Mouse (Mus musculus): Measurements from ENCODE around the gene Med11. TPM values are rescaled to one million over a fixed set of nuclear protein-coding genes. Genes with fewer than 3 reads are reported as not detected.
"Not testable (repeated sequence)": the region's sequence is repeated elsewhere in the genome, so short reads cannot be mapped to it uniquely, and the experiment has no call there.

The Med11 gene
- polyA plus RNA-seq, 1 experiment from 2014 or later: 51.6 TPM

DNA sequence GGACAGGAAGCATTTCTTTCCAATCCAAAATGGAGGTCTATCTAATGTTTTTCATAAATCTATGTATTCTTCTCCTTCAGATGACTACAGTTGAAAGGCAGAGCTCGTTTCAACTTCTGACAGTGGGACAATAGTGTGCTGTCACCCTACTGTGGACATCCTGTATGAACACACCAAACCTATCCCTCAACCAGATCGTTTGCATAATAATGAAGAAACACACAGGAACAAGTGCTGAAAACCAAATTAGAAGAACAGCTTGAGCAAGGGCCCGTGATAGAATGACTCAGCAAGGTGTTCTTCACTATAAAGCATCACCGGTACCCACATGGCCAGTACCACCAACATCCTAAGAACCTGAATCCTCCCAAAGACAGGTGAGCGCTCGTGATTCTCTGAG, 25.1 kb upstream of the Med11 start:
- DNase-seq (ENCODE audit: low spot score); H3K27me3 ChIP-seq (replicated peaks; ENCODE audit: control insufficient read depth, insufficient read depth, low read length); H3K27ac ChIP-seq (ENCODE audit: low read depth); ATAC-seq (replicated peaks; ENCODE audit: low FRiP score, low TSS enrichment, low read depth); H3K4me1 ChIP-seq (replicated peaks; ENCODE audit: control insufficient read depth, insufficient read depth, low read length); H3K4me3 ChIP-seq (ENCODE audit: low read depth, low read length); H3K9me3 ChIP-seq (ENCODE audit: control insufficient read depth, low read length); H3K4me2 ChIP-seq (ENCODE audit: low read length); H3K9ac ChIP-seq (ENCODE audit: low read length); H3K36me3 ChIP-seq (ENCODE audit: control insufficient read depth, insufficient read depth, low read length): not testable (repeated sequence)
- 69% methylated on average over 6 of the region's 6 CpGs for WGBS

- Histone ChIP-seq H3K9ac (ENCODE audit: low read length) (peak overlapping the region; percentile 78; the same call in 1 of the 2 replicates), H3K36me3 (ENCODE audit: control insufficient read depth, insufficient read depth, low read length) (peaks cover 9% of the 10 kb centered on the region), H3K27me3 (replicated peaks; ENCODE audit: control insufficient read depth, insufficient read depth, low read length) (no peaks in the 10 kb centered on the region), H3K27ac (ENCODE audit: low read depth) (peak overlapping the region; percentile 74), H3K4me2 (ENCODE audit: low read length) (peak overlapping the region; percentile 79), H3K4me3 (ENCODE audit: low read depth, low read length) (peak overlapping the region; percentile 72), H3K9me3 (ENCODE audit: control insufficient read depth, low read length) (no peaks in the 10 kb centered on the region), H3K4me1 (replicated peaks; ENCODE audit: control insufficient read depth, insufficient read depth, low read length) (peaks cover 4% of the 10 kb centered on the region)
- 35% methylated on average over 5 of the region's 5 CpGs for WGBS
- no peak for ATAC-seq (replicated peaks; ENCODE audit: low FRiP score, low TSS enrichment, low read depth)
- DNase-seq (ENCODE audit: low spot score): peak; percentile 55
These were observed 20.1 kb upstream of the Med11 start for GRCm38 (mm10) chr11:70431574-70431973.

DNA sequence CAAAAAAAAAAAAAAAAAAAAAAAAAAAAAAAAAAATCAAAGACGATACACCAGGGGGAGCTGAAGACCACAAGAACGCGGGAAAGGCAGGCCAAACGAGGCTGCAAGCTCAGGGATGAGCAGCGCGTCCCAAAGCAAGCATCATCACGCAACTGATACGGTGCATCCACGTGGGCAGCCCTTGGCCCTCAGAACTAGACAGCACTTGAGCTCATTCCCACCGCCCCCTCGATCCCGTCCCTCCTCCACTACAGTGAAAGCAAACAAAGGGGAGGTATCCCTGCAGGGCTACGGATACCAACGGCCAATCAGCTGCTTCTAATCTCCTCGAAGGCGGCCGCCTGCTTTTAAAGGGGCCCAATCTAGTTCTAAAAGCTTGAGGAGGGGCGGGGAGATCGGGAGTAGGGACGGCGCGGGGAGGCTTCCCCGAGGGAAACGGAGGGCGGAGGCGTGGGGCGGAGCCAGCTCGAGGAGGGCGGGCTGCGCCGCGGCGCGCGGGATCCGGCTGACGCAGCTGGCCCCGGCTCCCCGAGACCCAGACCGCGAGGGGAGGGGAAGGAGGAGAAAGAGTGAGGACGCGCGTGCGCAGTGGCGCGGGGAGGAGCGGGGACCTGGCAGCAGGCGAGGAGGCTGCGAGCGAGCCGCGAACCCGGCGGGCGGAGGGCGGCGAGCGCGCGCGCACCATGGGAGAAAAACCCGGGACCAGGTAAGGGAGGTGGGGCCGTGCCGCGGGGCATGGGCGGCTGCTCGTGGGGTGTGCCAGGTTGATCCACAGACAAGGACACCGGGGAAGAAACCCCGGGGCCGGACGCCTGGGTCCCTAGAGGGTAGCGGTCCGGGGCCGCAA, 19.4 kb upstream of the Med11 start, which contains the start of gene Arrb2:
Gene Arrb2, plus strand, starts transcription at position 588 of the 847 bp plus-strand sequence.
- H3K4me3 ChIP-seq (ENCODE audit: low read depth, low read length): peak within 1 kb of the TSS; percentile 72
- ATAC-seq (replicated peaks; ENCODE audit: low FRiP score, low TSS enrichment, low read depth) (peak; percentile 94), DNase-seq (ENCODE audit: low spot score) (peak; percentile 98)
- no peaks in the 10 kb centered on the region for H3K9me3 ChIP-seq (ENCODE audit: control insufficient read depth, low read length)
- peaks cover 4% of the 10 kb centered on the region for H3K4me1 ChIP-seq (replicated peaks; ENCODE audit: control insufficient read depth, insufficient read depth, low read length)
- H3K27ac ChIP-seq (ENCODE audit: low read depth): peak within 1 kb of the TSS; percentile 74
- peak within 1 kb of the TSS; percentile 78 for H3K9ac ChIP-seq (ENCODE audit: low read length)
- peak within 1 kb of the TSS; percentile 79 for H3K4me2 ChIP-seq (ENCODE audit: low read length)
- under 1% methylated on average over 66 of the region's 75 CpGs for WGBS
- no peaks in the 10 kb centered on the region for H3K27me3 ChIP-seq (replicated peaks; ENCODE audit: control insufficient read depth, insufficient read depth, low read length)
- H3K36me3 ChIP-seq (ENCODE audit: control insufficient read depth, insufficient read depth, low read length): peaks cover 16% of the 10 kb centered on the region

GRCm38 (mm10) chr11:70432895-70433568, 18.7 kb upstream of the Med11 start:
- no peaks in the 10 kb centered on the region for H3K9me3 ChIP-seq (ENCODE audit: control insufficient read depth, low read length)
- peak overlapping the region; percentile 79 for H3K4me2 ChIP-seq (ENCODE audit: low read length)
- DNase-seq (ENCODE audit: low spot score): no peak
- peaks cover 4% of the 10 kb centered on the region for H3K4me1 ChIP-seq (replicated peaks; ENCODE audit: control insufficient read depth, insufficient read depth, low read length)
- peak overlapping the region; percentile 74; the same call in 1 of the 2 replicates for H3K27ac ChIP-seq (ENCODE audit: low read depth)
- no peaks in the 10 kb centered on the region for H3K27me3 ChIP-seq (replicated peaks; ENCODE audit: control insufficient read depth, insufficient read depth, low read length)
- 8% methylated on average over 15 of the region's 15 CpGs for WGBS
- peaks cover 23% of the 10 kb centered on the region for H3K36me3 ChIP-seq (ENCODE audit: control insufficient read depth, insufficient read depth, low read length)
- H3K4me3 ChIP-seq (ENCODE audit: low read depth, low read length): peak overlapping the region; percentile 72
- H3K9ac ChIP-seq (ENCODE audit: low read length): peak overlapping the region; percentile 78
- peak; percentile 41 for ATAC-seq (replicated peaks; ENCODE audit: low FRiP score, low TSS enrichment, low read depth)

GRCm38 (mm10) chr11:70433569-70433943, 18.2 kb upstream of the Med11 start:
- H3K9ac ChIP-seq (ENCODE audit: low read length): no peak overlapping the region
- ATAC-seq (replicated peaks; ENCODE audit: low FRiP score, low TSS enrichment, low read depth): no peak
- H3K4me2 ChIP-seq (ENCODE audit: low read length): peak overlapping the region; percentile 79
- H3K4me3 ChIP-seq (ENCODE audit: low read depth, low read length): no peak overlapping the region; the same call in 1 of the 2 replicates
- no peak overlapping the region for H3K27ac ChIP-seq (ENCODE audit: low read depth)
- H3K9me3 ChIP-seq (ENCODE audit: control insufficient read depth, low read length): no peaks in the 10 kb centered on the region
- peaks cover 27% of the 10 kb centered on the region for H3K36me3 ChIP-seq (ENCODE audit: control insufficient read depth, insufficient read depth, low read length)
- no peak for DNase-seq (ENCODE audit: low spot score)
- 71% methylated on average over 1 of the region's 1 CpGs for WGBS
- H3K27me3 ChIP-seq (replicated peaks; ENCODE audit: control insufficient read depth, insufficient read depth, low read length): no peaks in the 10 kb centered on the region
- peaks cover 4% of the 10 kb centered on the region for H3K4me1 ChIP-seq (replicated peaks; ENCODE audit: control insufficient read depth, insufficient read depth, low read length)

DNA sequence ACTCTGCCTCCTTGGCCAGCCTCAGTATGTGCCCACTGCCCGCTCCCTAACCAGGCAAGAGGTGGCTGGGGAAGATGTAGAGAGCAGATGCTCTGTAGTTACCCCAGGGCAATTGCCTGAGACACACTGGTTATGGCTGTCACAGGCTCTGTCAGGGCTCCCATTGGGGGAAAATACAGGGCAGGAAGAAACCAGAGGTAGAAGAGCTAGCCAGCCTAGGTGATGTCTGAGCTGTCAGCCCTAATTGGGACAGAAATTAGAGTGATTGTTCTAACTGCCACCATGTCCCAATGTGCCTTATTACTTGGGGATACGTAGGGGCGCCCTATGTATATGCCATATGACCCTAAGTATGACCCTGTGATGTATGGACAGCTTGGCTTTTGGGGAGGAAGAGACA, 17.8 kb upstream of the Med11 start:
- ATAC-seq (replicated peaks; ENCODE audit: low FRiP score, low TSS enrichment, low read depth) (no peak), DNase-seq (ENCODE audit: low spot score) (no peak)
- Histone ChIP-seq H3K4me2 (ENCODE audit: low read length) (no peak overlapping the region; the same call in 1 of the 2 replicates), H3K27ac (ENCODE audit: low read depth) (no peak overlapping the region), H3K9me3 (ENCODE audit: control insufficient read depth, low read length) (no peaks in the 10 kb centered on the region), H3K4me3 (ENCODE audit: low read depth, low read length) (no peak overlapping the region), H3K27me3 (replicated peaks; ENCODE audit: control insufficient read depth, insufficient read depth, low read length) (no peaks in the 10 kb centered on the region), H3K9ac (ENCODE audit: low read length) (no peak overlapping the region), H3K36me3 (ENCODE audit: control insufficient read depth, insufficient read depth, low read length) (peaks cover 31% of the 10 kb centered on the region), H3K4me1 (replicated peaks; ENCODE audit: control insufficient read depth, insufficient read depth, low read length) (peaks cover 4% of the 10 kb centered on the region)
- 93% methylated on average over 3 of the region's 3 CpGs for WGBS

- DNase-seq (ENCODE audit: low spot score) (no peak), ATAC-seq (replicated peaks; ENCODE audit: low FRiP score, low TSS enrichment, low read depth) (no peak)
- Histone ChIP-seq H3K9me3 (ENCODE audit: control insufficient read depth, low read length) (no peaks in the 10 kb centered on the region), H3K27me3 (replicated peaks; ENCODE audit: control insufficient read depth, insufficient read depth, low read length) (no peaks in the 10 kb centered on the region), H3K4me3 (ENCODE audit: low read depth, low read length) (no peak overlapping the region), H3K9ac (ENCODE audit: low read length) (no peak overlapping the region), H3K36me3 (ENCODE audit: control insufficient read depth, insufficient read depth, low read length) (peaks cover 44% of the 10 kb centered on the region), H3K4me2 (ENCODE audit: low read length) (no peak overlapping the region), H3K27ac (ENCODE audit: low read depth) (no peak overlapping the region), H3K4me1 (replicated peaks; ENCODE audit: control insufficient read depth, insufficient read depth, low read length) (peaks cover 4% of the 10 kb centered on the region)
- WGBS: 64% methylated on average over 5 of the region's 5 CpGs
These were observed 16.2 kb upstream of the Med11 start for GRCm38 (mm10) chr11:70435476-70435875.

GRCm38 (mm10) chr11:70437426-70437825, 14.3 kb upstream of the Med11 start:
- DNase-seq (ENCODE audit: low spot score): no peak
- WGBS: 79% methylated on average over 6 of the region's 6 CpGs
- H3K4me2 ChIP-seq (ENCODE audit: low read length): no peak overlapping the region

More at GRCm38 (mm10) chr11:70437426-70437825, 14.3 kb upstream of the Med11 start:
- Histone ChIP-seq H3K27ac (ENCODE audit: low read depth) (no peak overlapping the region), H3K9me3 (ENCODE audit: control insufficient read depth, low read length) (no peaks in the 10 kb centered on the region), H3K4me3 (ENCODE audit: low read depth, low read length) (no peak overlapping the region), H3K36me3 (ENCODE audit: control insufficient read depth, insufficient read depth, low read length) (peaks cover 44% of the 10 kb centered on the region), H3K4me1 (replicated peaks; ENCODE audit: control insufficient read depth, insufficient read depth, low read length) (no peaks in the 10 kb centered on the region; the same call in 1 of the 2 replicates), H3K9ac (ENCODE audit: low read length) (no peak overlapping the region), H3K27me3 (replicated peaks; ENCODE audit: control insufficient read depth, insufficient read depth, low read length) (no peaks in the 10 kb centered on the region)
- no peak for ATAC-seq (replicated peaks; ENCODE audit: low FRiP score, low TSS enrichment, low read depth)

Measured in intestine, embryonic 14.5 days (tissue).